Mouse (Mus musculus): ENCODE measurements around the gene Kcnj12.

DNA sequence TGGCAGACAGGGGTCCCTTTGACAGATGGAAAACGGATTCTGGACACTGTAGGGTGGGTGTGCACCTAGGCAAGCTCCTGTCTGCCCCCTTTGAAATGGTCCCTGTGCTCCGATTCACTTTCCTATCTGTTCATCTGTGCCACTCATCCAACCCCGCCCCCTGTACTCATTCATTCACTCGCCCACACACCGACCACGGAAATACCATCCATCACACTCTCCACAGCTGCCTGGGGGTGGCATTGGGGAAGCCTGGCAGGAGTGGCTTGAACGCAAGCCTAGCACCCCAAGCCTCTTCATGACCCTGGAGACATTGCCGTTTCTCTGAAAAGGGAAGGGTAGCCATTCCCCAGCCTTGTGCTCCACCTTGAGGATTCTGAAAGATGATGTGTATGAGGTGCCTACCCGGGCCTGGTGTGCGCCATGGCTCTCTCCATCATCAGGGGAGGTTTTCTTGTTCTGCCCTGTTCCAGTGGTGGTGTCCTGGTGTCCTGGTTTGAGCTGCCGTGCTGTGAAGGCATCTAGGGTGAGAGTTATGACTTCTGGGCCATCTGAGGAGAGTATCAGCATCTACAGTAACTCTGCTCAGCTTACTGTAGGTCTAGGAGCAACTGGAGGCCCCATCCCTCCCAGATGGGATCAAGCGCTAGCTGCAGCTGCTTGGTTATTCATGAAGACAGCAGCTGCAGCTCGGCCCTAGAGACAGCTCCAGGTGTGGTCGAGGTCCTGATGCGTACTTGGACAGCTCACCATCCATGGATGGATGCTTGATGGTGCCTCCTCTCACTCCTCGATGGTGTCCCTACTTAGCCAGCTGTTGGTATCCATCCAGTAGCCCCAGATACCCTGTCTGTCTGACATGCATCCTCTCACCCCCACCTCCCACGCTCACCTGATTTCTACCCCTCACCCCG is 40.4 kb downstream of the Kcnj12 start:
- TF ChIP-seq GATA1 (IDR thresholded peaks at IDR 0.05; ENCODE audit: borderline replicate concordance, low read length) (no peak), FLI1 (IDR thresholded peaks at IDR 0.05; ENCODE audit: low read length) (no peak)
